Mouse (Mus musculus) lung, embryonic 14.5 days (tissue): Measurements from ENCODE around the gene Nucb2. TPM values are rescaled to one million over a fixed set of nuclear protein-coding genes. Genes with fewer than 3 reads are reported as not detected.

Source experiments
- ATAC-seq: fragments of 200-750 bp; cut with Nextera tagmentation; 2 replicates; pipeline ENCODE4 v1.8.0; 2017; ENCODE audit warnings: mild to moderate bottlenecking, moderate TSS enrichment, moderate library complexity; ENCODE audit not compliant: insufficient read depth
- DNase-seq: peaks from one replicate; pipeline ENCODE4 v3.0.0-alpha.2; 2015
- H3K27ac ChIP-seq: fragments of 300-500 bp; sonication (generic); 2 replicates; pipeline ENCODE4 v1.5.1; 2014; ENCODE audit warnings: low read depth, mild to moderate bottlenecking, moderate library complexity
- H3K27me3 ChIP-seq: fragments of 300-500 bp; sonication (generic); 2 replicates; pipeline ENCODE4 v1.6.1; 2014; ENCODE audit warnings: low read length, control low read depth; ENCODE audit not compliant: insufficient read depth
- H3K36me3 ChIP-seq: fragments of 300-500 bp; sonication (generic); 2 replicates; pipeline ENCODE4 v1.6.1; 2014; ENCODE audit warnings: control low read depth; ENCODE audit not compliant: insufficient read depth
- H3K4me1 ChIP-seq: fragments of 300-500 bp; sonication (generic); 2 replicates; pipeline ENCODE4 v1.6.1; 2014; ENCODE audit warnings: antibody characterized with exemption, control low read depth; ENCODE audit not compliant: insufficient read depth
- H3K4me2 ChIP-seq: fragments of 300-500 bp; sonication (generic); 2 replicates; pipeline ENCODE4 v1.6.1; 2014; ENCODE audit warnings: mild to moderate bottlenecking
- H3K4me3 ChIP-seq: fragments of 300-500 bp; sonication (generic); 2 replicates; pipeline ENCODE4 v1.5.1; 2014; ENCODE audit warnings: low read depth, low read length
- H3K9ac ChIP-seq: fragments of 300-500 bp; sonication (generic); 2 replicates; pipeline ENCODE4 v1.6.1; 2014
- H3K9me3 ChIP-seq: fragments of 300-500 bp; sonication (generic); 2 replicates; pipeline ENCODE4 v1.6.1; 2016; ENCODE audit warnings: low read depth, low read length, control low read depth
- CTCF ChIP-seq: IDR thresholded peaks from 2 replicates; pipeline ENCODE4 v1.5.1; 2016; ENCODE audit warnings: antibody characterized with exemption, low read depth
- WGBS: fragments of 180-500 bp; shearing (Covaris S2); extraction: QIAGEN DNeasy Blood & Tissue Kit; methylation state at CpG from one replicate; pipeline ENCODE4 v1.1.7; 2014; 5-methylcytosine and 5-hydroxymethylcytosine counted together
- polyA plus RNA-seq: library from polyadenylated mRNA; unstranded; fragments of >200 nt; fragmentation: Nextera tagmentation; extraction: Ambion mirVana; gene quantifications from 2 replicates; pipeline ENCODE4 v1.2.1, GENCODE M21; 2014

The Nucb2 gene
- polyA plus RNA-seq, 1 experiment from 2014 or later, result 16.8 TPM

DNA sequence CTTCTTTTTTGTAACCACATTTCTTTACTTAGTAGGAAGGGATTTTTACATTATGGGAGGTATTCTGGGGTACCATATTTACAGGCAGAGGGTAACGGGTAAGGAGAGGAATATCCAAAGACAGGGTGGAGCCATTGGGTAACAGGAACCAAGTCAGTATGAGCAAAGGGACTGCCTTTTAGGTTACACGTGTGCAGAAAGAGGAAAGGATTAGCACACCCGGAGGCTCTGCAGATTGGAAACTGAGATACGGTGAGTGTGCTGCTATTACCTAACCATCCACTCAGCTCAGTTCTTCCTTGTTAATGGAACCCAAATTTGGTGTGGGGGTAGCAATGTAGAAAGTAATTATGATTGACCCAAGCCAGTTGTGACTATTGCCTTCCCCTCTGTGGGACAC is 7.4 kb upstream of the Nucb2 start:
- no peaks in the 10 kb centered on the region for H3K36me3 ChIP-seq
- no peaks in the 10 kb centered on the region for H3K27me3 ChIP-seq
- DNase-seq, result no peak
- no peaks in the 10 kb centered on the region; the same call in 1 of the 2 replicates for H3K9me3 ChIP-seq
- no peak overlapping the region for H3K9ac ChIP-seq
- no peaks in the 10 kb centered on the region for H3K4me1 ChIP-seq
- no peak overlapping the region for H3K4me2 ChIP-seq
- no peak overlapping the region for H3K4me3 ChIP-seq
- 89% methylated on average over 4 of the region's 4 CpGs for WGBS
- no peak for ATAC-seq
- TF ChIP-seq CTCF, result no peak
- no peak overlapping the region for H3K27ac ChIP-seq

DNA sequence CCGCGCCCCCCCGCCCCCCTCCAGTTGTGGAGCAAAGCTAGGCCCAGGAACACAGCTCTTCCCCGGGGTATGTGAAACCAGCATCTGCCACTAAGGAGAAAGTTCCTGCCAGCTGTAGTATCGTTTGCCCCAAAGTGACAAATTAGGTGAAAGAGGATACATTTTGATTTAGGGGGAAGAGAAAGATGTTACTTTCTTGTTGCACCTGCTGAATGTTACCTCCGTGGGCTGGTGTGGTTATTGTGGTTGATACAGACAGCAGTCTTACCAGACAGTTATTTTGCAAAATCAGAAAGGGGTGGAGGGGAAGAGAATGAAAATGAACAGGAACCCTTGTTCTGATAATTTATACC is 625 bp downstream of the Nucb2 start:
- TF ChIP-seq CTCF, result no peak
- no peak for ATAC-seq
- H3K36me3 ChIP-seq, result no peaks in the 10 kb centered on the region
- H3K27me3 ChIP-seq, result no peaks in the 10 kb centered on the region
- H3K9me3 ChIP-seq, result no peaks in the 10 kb centered on the region
- H3K9ac ChIP-seq, result peak overlapping the region; percentile 81
- WGBS, result 3% methylated on average over 6 of the region's 6 CpGs
- peak overlapping the region; percentile 78 for H3K4me3 ChIP-seq
- no peaks in the 10 kb centered on the region for H3K4me1 ChIP-seq
- no peak for DNase-seq
- H3K4me2 ChIP-seq, result peak overlapping the region; percentile 87
- H3K27ac ChIP-seq, result no peak overlapping the region

DNA sequence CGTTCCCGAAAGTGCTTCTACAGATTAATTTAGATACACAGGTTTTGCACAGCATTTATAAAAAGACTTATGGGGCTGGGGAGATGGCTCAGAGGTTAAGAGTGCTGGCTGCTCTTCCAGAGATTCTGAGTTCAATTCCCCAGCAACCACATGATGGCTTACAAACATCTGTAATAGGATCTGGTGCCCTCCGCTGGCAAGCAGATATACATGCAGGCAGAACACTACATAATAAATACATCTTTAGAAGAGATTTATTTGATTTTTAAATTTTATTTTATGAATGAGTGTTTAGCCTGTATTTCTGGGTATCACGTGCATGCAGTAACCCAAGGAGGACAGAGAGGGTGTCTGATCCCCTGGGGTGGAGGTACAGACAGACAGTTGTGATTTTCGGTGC is 9.9 kb downstream of the Nucb2 start:
- Histone ChIP-seq H3K4me3 (no peak overlapping the region), H3K4me2 (no peak overlapping the region), H3K4me1 (0 out of 2 replicates have a peak, but pooled peaks cover 3% of the 10 kb centered on the region), H3K36me3 (peaks cover 6% of the 10 kb centered on the region; the same call in 1 of the 2 replicates), H3K9me3 (no peaks in the 10 kb centered on the region), H3K27ac (no peak overlapping the region), H3K9ac (no peak overlapping the region), H3K27me3 (no peaks in the 10 kb centered on the region)
- 77% methylated on average over 5 of the region's 5 CpGs for WGBS
- ATAC-seq (no peak), DNase-seq (peak; percentile 28)
- peak; percentile 51 for TF ChIP-seq CTCF

DNA sequence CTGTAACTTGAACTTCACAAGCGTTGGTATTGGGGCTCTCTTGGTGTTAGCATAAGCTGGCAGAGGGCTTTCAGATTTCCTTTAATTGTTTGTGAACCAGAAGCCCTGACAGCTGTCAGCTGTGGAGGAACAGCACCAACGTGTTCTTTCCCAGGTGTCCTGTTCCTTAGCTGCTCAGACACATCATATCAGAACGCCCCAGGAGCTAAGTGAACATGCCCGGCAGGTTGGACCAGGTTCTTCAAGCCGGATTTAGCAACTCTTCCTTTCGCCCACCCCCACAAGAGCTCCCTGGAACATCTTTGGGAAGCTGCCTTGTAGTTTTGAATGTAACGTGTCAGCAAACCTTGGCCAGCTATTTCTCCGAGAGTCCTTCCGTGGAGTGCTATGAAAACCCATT is 10.4 kb downstream of the Nucb2 start:
- Histone ChIP-seq H3K36me3 (peaks cover 6% of the 10 kb centered on the region; the same call in 1 of the 2 replicates), H3K27me3 (no peaks in the 10 kb centered on the region), H3K4me1 (0 out of 2 replicates have a peak, but pooled peaks cover 3% of the 10 kb centered on the region), H3K4me2 (no peak overlapping the region), H3K27ac (no peak overlapping the region), H3K9me3 (no peaks in the 10 kb centered on the region), H3K4me3 (no peak overlapping the region), H3K9ac (no peak overlapping the region)
- no peak for ATAC-seq
- TF ChIP-seq CTCF, result no peak
- DNase-seq, result peak; percentile 33
- WGBS, result 56% methylated on average over 9 of the region's 9 CpGs

DNA sequence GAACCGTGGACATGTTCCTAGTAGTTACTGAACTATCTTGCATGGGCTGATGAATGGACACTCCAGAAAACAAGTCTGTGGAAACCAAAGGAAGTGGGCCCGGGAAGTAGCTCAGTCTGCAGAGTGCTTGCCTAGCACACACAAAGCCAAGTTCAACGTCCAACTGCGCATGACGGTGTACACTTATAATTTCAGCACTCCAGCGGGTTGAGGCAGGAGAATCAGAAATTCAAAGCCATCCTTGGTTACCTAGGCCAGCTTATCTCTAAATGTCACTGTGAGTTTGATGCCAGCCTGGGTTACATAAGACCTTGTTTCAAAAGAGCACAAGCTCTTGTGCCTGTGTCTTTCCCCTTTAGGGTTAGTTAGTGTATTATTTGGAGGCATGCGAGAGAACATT is 10.9 kb downstream of the Nucb2 start:
- TF ChIP-seq CTCF, result no peak
- Histone ChIP-seq H3K27ac (no peak overlapping the region), H3K36me3 (peaks cover 6% of the 10 kb centered on the region; the same call in 1 of the 2 replicates), H3K9me3 (no peaks in the 10 kb centered on the region), H3K9ac (no peak overlapping the region), H3K4me1 (0 out of 2 replicates have a peak, but pooled peaks cover 3% of the 10 kb centered on the region), H3K27me3 (no peaks in the 10 kb centered on the region), H3K4me3 (no peak overlapping the region), H3K4me2 (no peak overlapping the region)
- 71% methylated on average over 7 of the region's 7 CpGs for WGBS
- no peak for ATAC-seq
- DNase-seq, result no peak

DNA sequence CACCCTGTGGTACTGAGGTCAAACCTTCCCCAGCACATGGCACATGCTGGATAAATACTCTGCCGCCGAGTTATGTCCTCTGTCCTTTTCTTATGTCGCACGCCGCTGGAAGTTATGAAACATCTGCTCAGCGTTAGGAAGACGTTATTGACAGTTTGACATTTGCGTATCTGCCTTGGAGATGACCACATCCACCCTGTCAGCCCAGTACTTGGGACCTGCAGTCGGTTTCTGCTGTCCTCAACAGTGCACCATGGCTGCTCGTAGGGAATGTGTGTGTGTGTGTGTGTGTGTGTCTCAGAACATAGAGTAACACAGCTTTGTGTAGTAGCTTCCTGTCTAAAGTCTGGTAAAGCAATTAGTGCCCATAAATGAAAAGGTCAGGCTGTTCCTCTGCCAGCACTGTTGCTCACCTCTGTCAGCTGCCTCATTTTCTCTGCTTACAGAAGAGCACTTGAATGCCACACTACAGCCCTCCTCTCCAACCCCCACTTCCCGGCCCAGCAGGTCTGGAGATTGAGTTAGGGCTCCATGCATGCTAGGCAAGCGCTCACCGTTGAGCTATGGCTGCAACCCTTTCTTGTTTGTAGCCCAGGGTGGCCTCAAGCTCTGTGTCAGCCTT is 11.5 kb downstream of the Nucb2 start:
- no peak overlapping the region for H3K4me2 ChIP-seq
- no peak overlapping the region for H3K9ac ChIP-seq
- no peak for TF ChIP-seq CTCF
- H3K36me3 ChIP-seq, result peaks cover 6% of the 10 kb centered on the region; the same call in 1 of the 2 replicates
- DNase-seq (peak; percentile 19), ATAC-seq (peak; percentile 42; the same call in 1 of the 2 replicates)
- no peak overlapping the region for H3K4me3 ChIP-seq
- H3K4me1 ChIP-seq, result 0 out of 2 replicates have a peak, but pooled peaks cover 3% of the 10 kb centered on the region
- no peaks in the 10 kb centered on the region for H3K9me3 ChIP-seq
- H3K27me3 ChIP-seq, result no peaks in the 10 kb centered on the region
- no peak overlapping the region for H3K27ac ChIP-seq
- 46% methylated on average over 13 of the region's 13 CpGs for WGBS

DNA sequence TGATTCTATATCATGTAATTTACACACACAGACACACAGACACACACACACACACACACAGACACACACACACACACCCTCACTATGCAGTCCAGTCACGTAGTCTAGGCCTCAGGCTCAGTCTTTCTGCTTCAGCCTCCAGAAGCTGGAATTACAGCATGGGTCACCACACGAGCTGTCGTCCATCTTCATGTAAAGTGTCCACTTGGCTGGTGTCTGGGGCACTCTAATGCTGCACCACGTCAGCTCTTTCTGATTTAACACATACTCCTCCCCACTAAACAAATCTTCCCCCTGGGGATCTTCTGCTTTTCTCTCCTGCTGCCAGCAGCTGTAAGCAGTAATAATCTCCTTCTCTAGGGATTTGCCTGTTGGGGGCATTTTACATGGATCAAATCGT is 13.1 kb downstream of the Nucb2 start:
- Histone ChIP-seq H3K36me3 (peaks cover 4% of the 10 kb centered on the region), H3K4me1 (0 out of 2 replicates have a peak, but pooled peaks cover 3% of the 10 kb centered on the region), H3K27ac (no peak overlapping the region), H3K4me3 (no peak overlapping the region), H3K9ac (no peak overlapping the region), H3K4me2 (no peak overlapping the region), H3K9me3 (no peaks in the 10 kb centered on the region), H3K27me3 (no peaks in the 10 kb centered on the region)
- no peak for ATAC-seq
- TF ChIP-seq CTCF, result no peak
- no peak for DNase-seq
- WGBS, result 64% methylated on average over 5 of the region's 5 CpGs
